Mouse (Mus musculus) liver, embryonic 16.5 days (tissue): ENCODE data around the gene C1s2. TPM values are rescaled to one million over a fixed set of nuclear protein-coding genes. Genes with fewer than 3 reads are reported as not detected.
"Not testable (repeated sequence)": the region's sequence is repeated elsewhere in the genome, so short reads cannot be mapped to it uniquely, and the experiment has no call there.

Experiments
- ATAC-seq: fragments of 200-750 bp; cut with Nextera tagmentation; 2 replicates; pipeline ENCODE4 v1.8.0; 2017; ENCODE audit warnings: low read depth, mild to moderate bottlenecking, moderate number of reproducible peaks, moderate library complexity
- H3K27ac ChIP-seq: fragments of 300-500 bp; sonication (generic); 2 replicates; pipeline ENCODE4 v1.5.1; 2014; ENCODE audit warnings: mild to moderate bottlenecking, low read length
- H3K27me3 ChIP-seq: fragments of 300-500 bp; sonication (generic); 2 replicates; pipeline ENCODE4 v1.6.1; 2014; ENCODE audit warnings: low read depth, low read length, mixed read lengths; ENCODE audit not compliant: control insufficient read depth, insufficient read depth
- H3K36me3 ChIP-seq: fragments of 300-500 bp; sonication (generic); 2 replicates; pipeline ENCODE4 v1.6.1; 2014; ENCODE audit warnings: mild to moderate bottlenecking; ENCODE audit not compliant: control insufficient read depth, insufficient read depth
- H3K4me1 ChIP-seq: fragments of 300-500 bp; sonication (generic); 2 replicates; pipeline ENCODE4 v1.6.1; 2014; ENCODE audit warnings: low read depth, low read length, mixed read lengths; ENCODE audit not compliant: control insufficient read depth
- H3K4me2 ChIP-seq: fragments of 300-500 bp; sonication (generic); 2 replicates; pipeline ENCODE4 v1.6.1; 2014; ENCODE audit warnings: low read depth, low read length, mixed read lengths
- H3K4me3 ChIP-seq: fragments of 300-500 bp; sonication (generic); 2 replicates; pipeline ENCODE4 v1.5.1; 2014; ENCODE audit warnings: low read depth, mild to moderate bottlenecking, low read length
- H3K9ac ChIP-seq: fragments of 300-500 bp; sonication (generic); 2 replicates; pipeline ENCODE4 v1.6.1; 2014; ENCODE audit warnings: low read depth, low read length
- H3K9me3 ChIP-seq: fragments of 300-500 bp; sonication (generic); replicated peaks from 2 replicates; pipeline ENCODE4 v1.6.1; 2016; ENCODE audit warnings: low read length; ENCODE audit not compliant: control insufficient read depth
- WGBS: fragments of 180-500 bp; shearing (Covaris S2); extraction: QIAGEN DNeasy Blood & Tissue Kit; methylation state at CpG from one replicate; pipeline ENCODE4 v1.1.7; 2014; ENCODE audit not compliant: insufficient replicate concordance; 5-methylcytosine and 5-hydroxymethylcytosine counted together
- polyA plus RNA-seq: library from polyadenylated mRNA; unstranded; fragments of >200 nt; fragmentation: Nextera tagmentation; extraction: Ambion mirVana; gene quantifications from 2 replicates; pipeline ENCODE4 v1.2.1, GENCODE M21; 2015

Gene C1s2
- 0.04 TPM in 1 of 2 replicates, not detected in the other for polyA plus RNA-seq

GRCm38 (mm10) chr6:124635985-124636384, at the start of gene C1s2:
C1s2 (minus strand) TSS chr6:124636085.
- ATAC-seq, H3K27me3 ChIP-seq, H3K36me3 ChIP-seq, H3K27ac ChIP-seq, H3K4me1 ChIP-seq, H3K9me3 ChIP-seq, H3K9ac ChIP-seq, H3K4me3 ChIP-seq, H3K4me2 ChIP-seq: not testable (repeated sequence)
- WGBS, result 59% methylated on average over 2 of the region's 2 CpGs

GRCm38 (mm10) chr6:124683591-124684417, 47.9 kb upstream of the C1s2 start:
- no peaks in the 10 kb centered on the region for H3K9me3 ChIP-seq
- H3K36me3 ChIP-seq, result no peaks in the 10 kb centered on the region
- no peaks in the 10 kb centered on the region for H3K27me3 ChIP-seq
- H3K4me2 ChIP-seq, result peak overlapping the region; percentile 40
- no peak overlapping the region for H3K4me3 ChIP-seq
- no peak overlapping the region; the same call in 1 of the 2 replicates for H3K9ac ChIP-seq
- 46% methylated on average over 14 of the region's 14 CpGs for WGBS
- H3K27ac ChIP-seq, result peak overlapping the region; percentile 57
- ATAC-seq, result peak; percentile 88
- peaks cover 50% of the 10 kb centered on the region for H3K4me1 ChIP-seq

GRCm38 (mm10) chr6:124682291-124682690, 46.4 kb upstream of the C1s2 start:
- peaks cover 40% of the 10 kb centered on the region for H3K4me1 ChIP-seq
- 52% methylated on average over 6 of the region's 6 CpGs for WGBS
- not testable (repeated sequence) for H3K27ac ChIP-seq, H3K4me2 ChIP-seq, H3K27me3 ChIP-seq, H3K4me3 ChIP-seq, H3K36me3 ChIP-seq, H3K9me3 ChIP-seq, ATAC-seq, H3K9ac ChIP-seq

- Histone ChIP-seq H3K4me3 (no peak overlapping the region), H3K9me3 (no peaks in the 10 kb centered on the region), H3K27ac (no peak overlapping the region), H3K36me3 (peaks cover 4% of the 10 kb centered on the region), H3K27me3 (no peaks in the 10 kb centered on the region), H3K9ac (no peak overlapping the region), H3K4me1 (peaks cover 32% of the 10 kb centered on the region), H3K4me2 (no peak overlapping the region)
- WGBS, result 88% methylated on average over 3 of the region's 3 CpGs
- no peak for ATAC-seq
These were observed 43.6 kb upstream of the C1s2 start for GRCm38 (mm10) chr6:124679486-124679885.

- no peak overlapping the region for H3K4me2 ChIP-seq
- no peaks in the 10 kb centered on the region for H3K9me3 ChIP-seq
- 71% methylated on average over 7 of the region's 7 CpGs for WGBS
- H3K36me3 ChIP-seq, result peaks cover 7% of the 10 kb centered on the region
- peaks cover 27% of the 10 kb centered on the region for H3K4me1 ChIP-seq
- H3K9ac ChIP-seq, result no peak overlapping the region
- H3K27me3 ChIP-seq, result no peaks in the 10 kb centered on the region
- H3K27ac ChIP-seq, result no peak overlapping the region
- no peak overlapping the region for H3K4me3 ChIP-seq
- no peak for ATAC-seq
These were observed 42.9 kb upstream of the C1s2 start for GRCm38 (mm10) chr6:124678769-124679168.

- Histone ChIP-seq H3K4me1 (peaks cover 19% of the 10 kb centered on the region), H3K36me3 (peaks cover 7% of the 10 kb centered on the region), H3K9ac (no peak overlapping the region), H3K4me3 (no peak overlapping the region), H3K27ac (no peak overlapping the region), H3K9me3 (no peaks in the 10 kb centered on the region), H3K27me3 (no peaks in the 10 kb centered on the region), H3K4me2 (no peak overlapping the region)
- WGBS, result 67% methylated on average over 6 of the region's 6 CpGs
- ATAC-seq, result no peak; the same call in 1 of the 2 replicates
These were observed 40.3 kb upstream of the C1s2 start for GRCm38 (mm10) chr6:124676171-124676570.

- Histone ChIP-seq H3K9me3 (no peaks in the 10 kb centered on the region), H3K4me1 (peaks cover 19% of the 10 kb centered on the region), H3K9ac (no peak overlapping the region), H3K36me3 (peaks cover 7% of the 10 kb centered on the region), H3K27me3 (no peaks in the 10 kb centered on the region), H3K27ac (no peak overlapping the region), H3K4me3 (no peak overlapping the region), H3K4me2 (no peak overlapping the region)
- WGBS, result 89% methylated on average over 7 of the region's 7 CpGs
- no peak for ATAC-seq
These were observed 38.7 kb upstream of the C1s2 start for GRCm38 (mm10) chr6:124674591-124674990.

- Histone ChIP-seq H3K36me3 (peaks cover 7% of the 10 kb centered on the region), H3K9me3 (no peaks in the 10 kb centered on the region), H3K4me1 (peaks cover 19% of the 10 kb centered on the region), H3K4me2 (no peak overlapping the region), H3K4me3 (no peak overlapping the region), H3K9ac (no peak overlapping the region), H3K27me3 (no peaks in the 10 kb centered on the region), H3K27ac (no peak overlapping the region)
- no peak for ATAC-seq
- 80% methylated on average over 9 of the region's 9 CpGs for WGBS
These were observed 37.7 kb upstream of the C1s2 start for GRCm38 (mm10) chr6:124673619-124674018.

GRCm38 (mm10) chr6:124672100-124672499, 36.2 kb upstream of the C1s2 start:
- WGBS, result 40% methylated on average over 6 of the region's 6 CpGs
- H3K4me1 ChIP-seq, result peaks cover 15% of the 10 kb centered on the region
- no peak overlapping the region for H3K27ac ChIP-seq
- H3K36me3 ChIP-seq, result peaks cover 7% of the 10 kb centered on the region
- no peak for ATAC-seq
- no peaks in the 10 kb centered on the region for H3K9me3 ChIP-seq
- H3K9ac ChIP-seq, result no peak overlapping the region
- no peak overlapping the region for H3K4me3 ChIP-seq
- H3K4me2 ChIP-seq, result no peak overlapping the region
- H3K27me3 ChIP-seq, result no peaks in the 10 kb centered on the region
